Mouse (Mus musculus) lung, embryonic 16.5 days (tissue): Measurements from ENCODE around the gene Gpm6a. TPM values are rescaled to one million over a fixed set of nuclear protein-coding genes. Genes with fewer than 3 reads are reported as not detected.

ENCODE experiments used
- ATAC-seq: fragments of 200-750 bp; cut with Nextera tagmentation; 2 replicates; pipeline ENCODE4 v1.8.0; 2017; ENCODE audit warnings: low read depth, mild to moderate bottlenecking, moderate library complexity
- H3K27ac ChIP-seq: fragments of 300-500 bp; sonication (generic); 2 replicates; pipeline ENCODE4 v1.5.1; 2014; ENCODE audit warnings: mild to moderate bottlenecking, control low read depth, low read length
- H3K27me3 ChIP-seq: fragments of 300-500 bp; sonication (generic); 2 replicates; pipeline ENCODE4 v1.6.1; 2014; ENCODE audit warnings: low read depth, low read length, mixed read lengths; ENCODE audit not compliant: control insufficient read depth, insufficient read depth
- H3K36me3 ChIP-seq: fragments of 300-500 bp; sonication (generic); 2 replicates; pipeline ENCODE4 v1.6.1; 2014; ENCODE audit warnings: low read length; ENCODE audit not compliant: control insufficient read depth, insufficient read depth
- H3K4me1 ChIP-seq: fragments of 300-500 bp; sonication (generic); replicated peaks from 2 replicates; pipeline ENCODE4 v1.6.1; 2014; ENCODE audit warnings: low read length, mixed read lengths; ENCODE audit not compliant: control insufficient read depth, insufficient read depth
- H3K4me2 ChIP-seq: fragments of 300-500 bp; sonication (generic); 2 replicates; pipeline ENCODE4 v1.6.1; 2014; ENCODE audit warnings: low read depth, low read length, control low read depth
- H3K4me3 ChIP-seq: fragments of 300-500 bp; sonication (generic); 2 replicates; pipeline ENCODE4 v1.5.1; 2014; ENCODE audit warnings: mild to moderate bottlenecking, low read length, control low read depth
- H3K9ac ChIP-seq: fragments of 300-500 bp; sonication (generic); 2 replicates; pipeline ENCODE4 v1.6.1; 2014; ENCODE audit warnings: low read length, control low read depth
- H3K9me3 ChIP-seq: fragments of 300-500 bp; sonication (generic); 2 replicates; pipeline ENCODE4 v1.6.1; 2016; ENCODE audit warnings: low read length; ENCODE audit not compliant: control insufficient read depth
- WGBS: fragments of 180-500 bp; shearing (Covaris S2); extraction: QIAGEN DNeasy Blood & Tissue Kit; methylation state at CpG from one replicate; pipeline ENCODE4 v1.1.7; 2014; 5-methylcytosine and 5-hydroxymethylcytosine counted together
- polyA plus RNA-seq: library from polyadenylated mRNA; unstranded; fragments of >200 nt; fragmentation: Nextera tagmentation; extraction: Ambion mirVana; gene quantifications from 2 replicates; pipeline ENCODE4 v1.2.1, GENCODE M21; 2015

The Gpm6a gene
- polyA plus RNA-seq, 1 experiment from 2014 or later: 15.9 TPM

DNA sequence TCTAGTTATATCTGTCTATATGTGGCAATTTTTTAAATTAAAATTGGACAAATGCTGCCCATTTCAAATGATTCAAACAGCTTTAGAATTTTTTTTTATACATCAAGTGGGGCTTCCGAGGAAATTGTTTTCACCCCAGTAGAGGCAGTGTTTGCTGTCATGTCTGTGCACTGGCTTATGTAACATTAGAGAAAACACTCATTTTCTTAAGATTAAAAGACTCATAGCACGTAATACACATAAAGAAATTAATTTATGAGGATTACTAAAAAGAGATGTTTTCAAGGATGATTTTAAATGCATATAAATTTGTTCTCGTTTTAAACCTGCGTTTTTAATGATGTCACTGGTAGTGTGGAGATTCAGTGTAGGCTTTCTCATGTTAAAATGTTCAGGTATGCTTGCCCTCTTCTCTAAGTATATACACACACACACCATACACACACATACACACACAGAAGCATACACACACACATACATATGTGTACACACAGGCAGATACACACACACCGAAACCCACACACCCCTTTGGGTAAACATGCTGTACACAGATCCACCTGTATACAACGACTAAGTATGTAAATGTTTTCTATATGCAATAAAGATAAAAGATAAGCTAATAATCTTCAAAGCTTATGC is 1.4 kb downstream of the Gpm6a start:
- no peak overlapping the region for H3K4me3 ChIP-seq
- no peak overlapping the region for H3K4me2 ChIP-seq
- no peaks in the 10 kb centered on the region for H3K9me3 ChIP-seq
- no peaks in the 10 kb centered on the region for H3K4me1 ChIP-seq
- H3K27me3 ChIP-seq: no peaks in the 10 kb centered on the region
- no peaks in the 10 kb centered on the region for H3K36me3 ChIP-seq
- no peak overlapping the region for H3K9ac ChIP-seq
- H3K27ac ChIP-seq: no peak overlapping the region
- WGBS: 77% methylated on average over 6 of the region's 6 CpGs
- no peak for ATAC-seq

DNA sequence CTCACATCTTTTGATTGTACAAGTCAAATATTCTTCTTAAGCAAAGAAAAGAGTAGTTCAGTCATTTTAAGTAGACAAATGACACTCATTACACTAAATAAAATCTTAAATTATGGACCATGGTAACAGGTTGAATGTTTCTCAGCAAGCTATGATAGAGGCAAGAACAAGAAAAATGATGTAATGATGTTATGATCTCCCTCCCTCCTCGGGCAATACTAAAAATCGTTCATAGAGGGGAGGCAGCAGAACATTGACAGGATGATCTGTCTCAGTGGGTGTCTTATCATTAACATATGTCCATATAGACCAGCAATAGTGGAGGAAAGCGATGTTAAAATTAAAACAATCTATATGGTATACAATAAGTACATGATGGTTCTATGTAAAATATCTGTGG is 2.1 kb downstream of the Gpm6a start:
- Histone ChIP-seq H3K9me3 (no peaks in the 10 kb centered on the region), H3K4me1 (no peaks in the 10 kb centered on the region), H3K27me3 (no peaks in the 10 kb centered on the region), H3K4me2 (no peak overlapping the region), H3K27ac (no peak overlapping the region), H3K36me3 (no peaks in the 10 kb centered on the region), H3K9ac (no peak overlapping the region), H3K4me3 (no peak overlapping the region)
- 77% methylated on average over 3 of the region's 3 CpGs for whole genome bisulfite sequencing
- no peak for ATAC-seq

DNA sequence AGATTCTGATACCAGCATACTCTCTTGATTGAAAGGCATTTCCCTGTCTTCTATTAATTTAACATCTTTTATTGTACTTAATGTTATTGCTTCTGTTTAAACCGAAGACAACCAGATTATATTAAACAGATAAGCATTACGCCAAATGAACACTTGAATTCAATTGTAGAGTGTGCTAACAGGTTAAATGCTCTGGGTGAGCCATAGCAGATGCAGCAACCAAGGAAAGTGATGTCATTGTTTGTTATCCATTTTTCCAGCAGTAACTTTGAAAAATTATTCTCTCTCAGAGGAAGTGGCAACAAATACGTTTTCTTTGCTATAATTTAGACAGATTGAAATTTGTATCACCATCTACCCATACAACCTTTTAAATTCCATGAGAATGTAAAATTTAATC is 2.9 kb downstream of the Gpm6a start:
- Histone ChIP-seq H3K9me3 (no peaks in the 10 kb centered on the region), H3K4me3 (no peak overlapping the region), H3K27ac (no peak overlapping the region), H3K4me1 (no peaks in the 10 kb centered on the region), H3K27me3 (no peaks in the 10 kb centered on the region), H3K9ac (no peak overlapping the region), H3K4me2 (no peak overlapping the region), H3K36me3 (no peaks in the 10 kb centered on the region)
- no peak for ATAC-seq
- 67% methylated on average over 3 of the region's 3 CpGs for WGBS

GRCm38 (mm10) chr8:54961571-54961970 is 6.9 kb downstream of the Gpm6a start:
- no peak for ATAC-seq
- no peak overlapping the region for H3K4me3 ChIP-seq
- H3K27ac ChIP-seq: no peak overlapping the region
- H3K9ac ChIP-seq: no peak overlapping the region
- H3K4me2 ChIP-seq: no peak overlapping the region
- H3K36me3 ChIP-seq: no peaks in the 10 kb centered on the region
- no peaks in the 10 kb centered on the region for H3K9me3 ChIP-seq
- no peaks in the 10 kb centered on the region for H3K4me1 ChIP-seq
- no peaks in the 10 kb centered on the region for H3K27me3 ChIP-seq

- H3K4me3 ChIP-seq: no peak overlapping the region
- WGBS: 64% methylated on average over 1 of the region's 1 CpGs
- H3K36me3 ChIP-seq: no peaks in the 10 kb centered on the region
- no peaks in the 10 kb centered on the region for H3K4me1 ChIP-seq
- no peak overlapping the region for H3K27ac ChIP-seq
- H3K9me3 ChIP-seq: no peaks in the 10 kb centered on the region
- no peaks in the 10 kb centered on the region for H3K27me3 ChIP-seq
- no peak overlapping the region for H3K9ac ChIP-seq
- ATAC-seq: no peak
- H3K4me2 ChIP-seq: no peak overlapping the region
Observed at GRCm38 (mm10) chr8:54975020-54975419, 20.4 kb downstream of the Gpm6a start.

GRCm38 (mm10) chr8:54975506-54975905 is 20.9 kb downstream of the Gpm6a start:
- Histone ChIP-seq H3K36me3 (no peaks in the 10 kb centered on the region), H3K27me3 (no peaks in the 10 kb centered on the region), H3K9ac (no peak overlapping the region), H3K4me2 (no peak overlapping the region), H3K4me1 (no peaks in the 10 kb centered on the region), H3K4me3 (no peak overlapping the region), H3K9me3 (no peaks in the 10 kb centered on the region), H3K27ac (no peak overlapping the region)
- no peak for ATAC-seq
- WGBS: 73% methylated on average over 2 of the region's 2 CpGs

- no peaks in the 10 kb centered on the region for H3K27me3 ChIP-seq
- H3K9ac ChIP-seq: no peak overlapping the region
- H3K36me3 ChIP-seq: no peaks in the 10 kb centered on the region
- no peaks in the 10 kb centered on the region for H3K9me3 ChIP-seq
- H3K4me2 ChIP-seq: no peak overlapping the region
- no peak for ATAC-seq
- WGBS: 79% methylated on average over 2 of the region's 2 CpGs
- H3K4me1 ChIP-seq: no peaks in the 10 kb centered on the region
- H3K4me3 ChIP-seq: no peak overlapping the region
- H3K27ac ChIP-seq: no peak overlapping the region
Observed at GRCm38 (mm10) chr8:54975927-54976326, 21.3 kb downstream of the Gpm6a start.

- Histone ChIP-seq H3K27ac (no peak overlapping the region), H3K9me3 (no peaks in the 10 kb centered on the region), H3K36me3 (no peaks in the 10 kb centered on the region), H3K4me2 (no peak overlapping the region), H3K27me3 (no peaks in the 10 kb centered on the region), H3K9ac (no peak overlapping the region), H3K4me1 (no peaks in the 10 kb centered on the region), H3K4me3 (no peak overlapping the region)
- 41% methylated on average over 1 of the region's 1 CpGs for WGBS
- ATAC-seq: no peak
Observed at GRCm38 (mm10) chr8:54976663-54977062, 22.0 kb downstream of the Gpm6a start.

GRCm38 (mm10) chr8:54986791-54987190 is 32.1 kb downstream of the Gpm6a start:
- Histone ChIP-seq H3K4me1 (no peaks in the 10 kb centered on the region), H3K4me3 (no peak overlapping the region), H3K27me3 (no peaks in the 10 kb centered on the region), H3K27ac (no peak overlapping the region), H3K9me3 (no peaks in the 10 kb centered on the region), H3K9ac (no peak overlapping the region), H3K4me2 (no peak overlapping the region), H3K36me3 (no peaks in the 10 kb centered on the region)
- 64% methylated on average over 2 of the region's 2 CpGs for WGBS
- ATAC-seq: no peak

DNA sequence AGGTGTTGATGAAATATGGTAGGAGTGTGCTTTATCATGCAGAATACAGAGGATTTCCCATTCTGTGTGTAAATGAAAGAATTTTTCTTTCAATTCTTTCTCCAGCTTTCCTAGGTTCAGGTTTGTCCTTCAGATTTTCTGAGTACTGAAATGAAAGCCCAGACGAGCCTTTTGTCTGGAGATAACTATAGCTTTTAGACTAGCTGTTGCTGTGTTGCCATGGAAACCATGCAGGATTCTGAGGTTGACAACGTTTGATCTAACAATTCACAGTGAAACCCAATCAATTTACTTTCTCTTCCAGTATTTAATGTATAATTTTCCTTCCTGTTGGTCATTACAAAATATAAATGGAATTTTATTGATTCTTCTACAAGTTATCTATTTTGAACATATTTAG is 34.5 kb downstream of the Gpm6a start:
- Histone ChIP-seq H3K4me1 (no peaks in the 10 kb centered on the region), H3K4me3 (no peak overlapping the region), H3K4me2 (no peak overlapping the region), H3K9me3 (no peaks in the 10 kb centered on the region), H3K27ac (no peak overlapping the region), H3K36me3 (no peaks in the 10 kb centered on the region), H3K9ac (no peak overlapping the region), H3K27me3 (no peaks in the 10 kb centered on the region)
- 19% methylated on average over 2 of the region's 2 CpGs for WGBS
- no peak for ATAC-seq
